ENCODE assay signal across 9 mouse cellular contexts in the genomic region with DNA sequence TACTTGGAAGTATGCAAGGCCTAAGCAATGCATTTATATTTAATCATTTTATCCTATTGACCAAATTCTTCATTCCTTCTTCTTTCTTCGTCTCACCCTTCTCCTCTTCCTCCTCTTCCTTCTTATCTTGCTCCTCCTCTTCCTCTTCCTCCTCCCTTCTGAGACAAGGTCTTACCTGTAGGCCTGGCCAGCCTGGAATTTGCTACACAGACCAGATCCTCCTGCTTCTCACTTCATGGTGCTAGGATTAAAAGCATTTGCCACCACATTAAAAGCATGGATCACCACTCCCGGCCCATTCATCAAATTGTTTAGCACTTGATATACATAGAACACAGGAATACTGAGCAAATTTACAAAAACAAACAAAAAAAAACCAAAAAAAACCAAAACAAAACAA. TPM values are rescaled to one million over a fixed set of nuclear protein-coding genes. Genes with fewer than 3 reads are reported as not detected.
A peak's percentile ranks its signal among the peaks of the same experiment; 100 is the strongest.
DNase-seq lines count a peak whose midpoint lies in the region; ATAC-seq and TF ChIP-seq lines count a peak whose summit lies in the region.
"Had no signal": no experiment of that assay in that cellular context is flagged by ENCODE, and none has a peak within 500 bp of the region (broad histone marks: within the 10 kb centered on the region; RNA-seq: fewer than 3 reads in every experiment).

No protein-coding gene starts in this region.

- peak overlapping the region; percentile 72 for H3K4me3 ChIP-seq in gastrocnemius, adult 2 months
- peak overlapping the region; percentile 92 for H3K4me3 ChIP-seq in heart, embryonic 16.5 days (ENCODE audit: low read length)
- peak overlapping the region; percentile 67; the same call in 1 of the 2 replicates for H3K4me3 ChIP-seq in liver, embryonic 15.5 days (replicated peaks)

- intact Hi-C loops in gastrocnemius, adult 2 months (cut with DNase I) = loop anchor here (2.0 to 5.0 kb wide), 2 partner anchors 17 to 76 kb away; no protein-coding TSS in a partner anchor
- intact Hi-C loops in gastrocnemius, postnatal 14 days (cut with DNase I; ENCODE audit: low total_unique reads) = loop anchor here (10.0 kb wide), 1 partner anchor 59 kb away; no protein-coding TSS in a partner anchor
- intact Hi-C loops in left cerebral cortex, postnatal 14 days (cut with DNase I) = loop anchor here (2.0 to 5.0 kb wide), 2 partner anchors 21 to 49 kb away; no protein-coding TSS in a partner anchor

- peak overlapping the region; percentile 88 for H3K4me2 ChIP-seq in heart, embryonic 16.5 days (ENCODE audit: low read depth, low read length)
- H3K4me2 ChIP-seq in liver, embryonic 15.5 days = peak overlapping the region; percentile 72

- no peaks in the 10 kb centered on the region for H3K9me3 ChIP-seq in heart, embryonic 16.5 days (replicated peaks; ENCODE audit: control insufficient read depth, low read length)
- H3K9me3 ChIP-seq in liver, embryonic 15.5 days (replicated peaks) = no peaks in the 10 kb centered on the region

- no peaks in the 10 kb centered on the region for H3K27me3 ChIP-seq in heart, embryonic 16.5 days (ENCODE audit: control insufficient read depth, insufficient read depth, low read length)
- peaks cover 30% of the 10 kb centered on the region for H3K27me3 ChIP-seq in liver, embryonic 15.5 days

- peak overlapping the region; percentile 95 for H3K27ac ChIP-seq in gastrocnemius, adult 2 months
- peak overlapping the region; percentile 90 for H3K27ac ChIP-seq in heart, embryonic 16.5 days (ENCODE audit: low read length)
- H3K27ac ChIP-seq in liver, embryonic 15.5 days (replicated peaks) = no peak overlapping the region

- 43% methylated on average over 2 of the region's 2 CpGs for WGBS in heart, embryonic 16.5 days
- WGBS in liver, embryonic 15.5 days (ENCODE audit: insufficient replicate concordance) = 38% methylated on average over 2 of the region's 2 CpGs

- no peak for ATAC-seq in heart, embryonic 16.5 days (replicated peaks; ENCODE audit: extremely low read depth, insufficient read depth, low FRiP score)
- ATAC-seq in liver, embryonic 15.5 days (ENCODE audit: insufficient read depth) = no peak
- ATAC-seq in erythroid progenitor cell, adult 5-6 weeks (replicated peaks; ENCODE audit: low FRiP score, poor library complexity, severe bottlenecking) = no peak

- DNase-seq in gastrocnemius, adult 2 months = no peak
- DNase-seq in gastrocnemius, postnatal 14 days = no peak
- DNase-seq in 416B (ENCODE audit: low read depth) = peak; percentile 44
- DNase-seq in left cerebral cortex, postnatal 14 days (ENCODE audit: low spot score in 2 of 2) = no peak
- DNase-seq in B cell, adult 2 months = no peak
- DNase-seq: cerebellum, adult 18-20 months had no signal

- no peaks in the 10 kb centered on the region for H3K36me3 ChIP-seq in heart, embryonic 16.5 days (ENCODE audit: control insufficient read depth, insufficient read depth)
- H3K36me3 ChIP-seq in liver, embryonic 15.5 days (replicated peaks) = no peaks in the 10 kb centered on the region

- no peak for TF ChIP-seq CTCF in gastrocnemius, adult 2 months (IDR thresholded peaks at IDR 0.05)

- H3K4me1 ChIP-seq in heart, embryonic 16.5 days (ENCODE audit: control insufficient read depth, insufficient read depth, low read length) = peaks cover 13% of the 10 kb centered on the region
- H3K4me1 ChIP-seq in liver, embryonic 15.5 days (replicated peaks) = peaks cover 10% of the 10 kb centered on the region; the same call in 1 of the 2 replicates

- peak overlapping the region; percentile 88 for H3K9ac ChIP-seq in heart, embryonic 16.5 days (ENCODE audit: low read length)
- H3K9ac ChIP-seq in liver, embryonic 15.5 days = no peak overlapping the region

RNA-seq across cellular contexts. Expression of gene Itgav, which starts 0.9 kb away (rescaled TPM):
- total RNA-seq in gastrocnemius, adult 2 months (2021) = 10 to 100 TPM; 33.2 to 43.9 TPM
- 10 to 100 TPM; 46.3 to 58.0 TPM for total RNA-seq in gastrocnemius, postnatal 14 days (2021)
- polyA plus RNA-seq in heart, embryonic 16.5 days (2015; fragmentation: Nextera tagmentation; extraction: Ambion mirVana) = 34.8 and 43.4 TPM in 2 replicates
- polyA plus RNA-seq in liver, embryonic 15.5 days (2015; fragmentation: Nextera tagmentation; extraction: Ambion mirVana) = 10.7 and 12.4 TPM in 2 replicates
- 2.9 and 9.0 TPM in 2 replicates for total RNA-seq in erythroid progenitor cell, adult 5-6 weeks (2015; ENCODE audit: low replicate concordance)
- 5.3 and 23.5 TPM in 2 replicates for total RNA-seq in erythroid progenitor cell, adult 5-6 weeks (2017; ENCODE audit: low replicate concordance)
- 100 to 1,000 TPM; 100 to 105 TPM for total RNA-seq in left cerebral cortex, postnatal 14 days (2021)
